15 mouse cellular contexts compared by ENCODE assay signal in genomic region chr16:59531243-59531642, GRCm38 (mm10).
"Had no signal": no experiment of that assay in that cellular context is flagged by ENCODE, and none has a peak within 500 bp of the region (broad histone marks: within the 10 kb centered on the region; RNA-seq: fewer than 3 reads in every experiment).

No protein-coding gene starts in this region.

- H3K27ac ChIP-seq: neural tube, embryonic 13.5 days; neural tube, embryonic 15.5 days; stomach, embryonic 15.5 days had no signal

- H3K4me3 ChIP-seq: neural tube, embryonic 13.5 days; neural tube, embryonic 15.5 days; stomach, embryonic 15.5 days had no signal

- H3K9me3 ChIP-seq: neural tube, embryonic 13.5 days; neural tube, embryonic 15.5 days; stomach, embryonic 15.5 days had no signal

- H3K27me3 ChIP-seq: neural tube, embryonic 13.5 days; neural tube, embryonic 15.5 days; stomach, embryonic 15.5 days had no signal

- H3K4me1 ChIP-seq: neural tube, embryonic 13.5 days; neural tube, embryonic 15.5 days; stomach, embryonic 15.5 days had no signal

- H3K36me3 ChIP-seq: neural tube, embryonic 15.5 days; stomach, embryonic 15.5 days had no signal

- DNase-seq: retina, postnatal 1 day; right cerebral cortex, adult 18-20 months; right cerebral cortex, postnatal 14 days; right cerebral cortex, postnatal 25 days; right cerebral cortex, postnatal 4 days; spleen, adult 18-20 months; thymus, adult 18-20 months; thymus, adult 2 months; thymus, postnatal 14 days; thymus, postnatal 25 days; thymus, postnatal 36 days; thymus, postnatal 4 days had no signal

- H3K4me2 ChIP-seq: neural tube, embryonic 13.5 days; neural tube, embryonic 15.5 days; stomach, embryonic 15.5 days had no signal

- H3K9ac ChIP-seq: neural tube, embryonic 13.5 days; neural tube, embryonic 15.5 days; stomach, embryonic 15.5 days had no signal
